Mouse (Mus musculus): Measurements from ENCODE around the gene Arhgef25. TPM values are rescaled to one million over a fixed set of nuclear protein-coding genes. Genes with fewer than 3 reads are reported as not detected.

The Arhgef25 gene
- polyA plus RNA-seq, 1 experiment from 2014 or later, result 30.1 TPM

DNA sequence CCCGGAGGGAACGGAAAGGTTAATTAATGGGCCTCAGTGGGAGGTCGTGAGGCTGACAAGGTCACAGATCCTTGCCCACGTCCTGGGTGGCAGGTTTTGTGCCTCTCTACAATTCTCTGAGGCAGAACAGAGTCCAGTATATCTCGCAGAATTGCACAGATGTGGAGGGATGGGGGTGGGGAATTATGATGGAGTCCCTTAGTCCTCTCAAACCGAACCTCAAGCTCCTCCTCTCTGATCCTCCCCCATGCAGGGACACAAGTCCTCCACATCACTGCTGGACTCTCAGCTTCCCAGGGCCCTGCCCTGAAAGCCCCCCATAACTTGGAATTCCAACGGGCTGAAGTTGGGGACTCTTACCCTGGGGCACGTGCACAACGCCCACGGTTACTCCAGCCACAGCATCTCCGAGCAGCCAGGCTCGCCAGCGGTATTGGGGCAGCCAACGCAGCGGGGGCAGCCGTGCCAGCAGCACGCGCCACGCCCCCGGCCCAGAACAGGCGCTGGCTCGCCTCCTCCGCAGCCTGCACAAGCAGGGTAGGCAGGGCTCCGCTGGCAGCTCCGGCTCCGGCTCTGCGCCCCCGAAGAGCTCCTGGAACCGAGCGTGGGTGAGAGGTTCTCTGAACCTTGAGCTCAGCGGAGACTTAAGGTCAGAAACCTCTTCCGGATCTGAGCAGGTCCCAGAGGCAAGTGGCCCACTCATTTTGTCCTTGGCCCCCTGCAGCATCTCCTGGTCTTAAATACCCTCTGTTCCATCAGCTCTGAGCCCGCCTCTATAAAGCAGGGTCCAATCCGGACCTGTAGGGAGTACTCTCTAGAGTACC, 9.8 kb downstream of the Arhgef25 start, which contains the start of gene Slc26a10:
Gene Slc26a10, minus strand, starts transcription at position 775 of the 824 bp plus-strand sequence.
- Histone ChIP-seq H3K9me3 (ENCODE audit: control insufficient read depth, low read length) (no peaks in the 10 kb centered on the region), H3K4me1 (replicated peaks; ENCODE audit: control insufficient read depth, insufficient read depth, low read length) (peaks cover 15% of the 10 kb centered on the region), H3K4me2 (replicated peaks; ENCODE audit: low read depth, low read length) (peak within 1 kb of the TSS; percentile 28), H3K9ac (ENCODE audit: low read depth, low read length) (no peak within 1 kb of the TSS), H3K27ac (ENCODE audit: low read depth, low read length) (no peak within 1 kb of the TSS), H3K27me3 (ENCODE audit: control insufficient read depth, insufficient read depth, low read length) (peaks cover 48% of the 10 kb centered on the region), H3K4me3 (ENCODE audit: low read depth, low read length) (peak within 1 kb of the TSS; percentile 21; the same call in 1 of the 2 replicates), H3K36me3 (ENCODE audit: control insufficient read depth, insufficient read depth, low read length) (no peaks in the 10 kb centered on the region)
- ATAC-seq (ENCODE audit: low FRiP score) (no peak), DNase-seq (ENCODE audit: low spot score) (no peak)
- WGBS, result 2% methylated on average over 34 of the region's 34 CpGs

- Histone ChIP-seq H3K36me3 (ENCODE audit: control insufficient read depth, insufficient read depth, low read length) (no peaks in the 10 kb centered on the region), H3K27me3 (ENCODE audit: control insufficient read depth, insufficient read depth, low read length) (peaks cover 48% of the 10 kb centered on the region), H3K4me3 (ENCODE audit: low read depth, low read length) (peak overlapping the region; percentile 19; the same call in 1 of the 2 replicates), H3K4me2 (replicated peaks; ENCODE audit: low read depth, low read length) (peak overlapping the region; percentile 46), H3K4me1 (replicated peaks; ENCODE audit: control insufficient read depth, insufficient read depth, low read length) (peaks cover 13% of the 10 kb centered on the region), H3K27ac (ENCODE audit: low read depth, low read length) (no peak overlapping the region), H3K9me3 (ENCODE audit: control insufficient read depth, low read length) (no peaks in the 10 kb centered on the region), H3K9ac (ENCODE audit: low read depth, low read length) (no peak overlapping the region)
- 4% methylated on average over 41 of the region's 41 CpGs for WGBS
- DNase-seq (ENCODE audit: low spot score) (peak; percentile 49), ATAC-seq (ENCODE audit: low FRiP score) (peak; percentile 13; the same call in 1 of the 2 replicates)
These were observed 11.4 kb downstream of the Arhgef25 start for GRCm38 (mm10) chr10:127178286-127179027.

GRCm38 (mm10) chr10:127177719-127178118, 12.2 kb downstream of the Arhgef25 start:
- Histone ChIP-seq H3K27me3 (ENCODE audit: control insufficient read depth, insufficient read depth, low read length) (peaks cover 48% of the 10 kb centered on the region), H3K4me3 (ENCODE audit: low read depth, low read length) (peak overlapping the region; percentile 19; the same call in 1 of the 2 replicates), H3K27ac (ENCODE audit: low read depth, low read length) (no peak overlapping the region), H3K4me1 (replicated peaks; ENCODE audit: control insufficient read depth, insufficient read depth, low read length) (peaks cover 13% of the 10 kb centered on the region), H3K9me3 (ENCODE audit: control insufficient read depth, low read length) (no peaks in the 10 kb centered on the region), H3K4me2 (replicated peaks; ENCODE audit: low read depth, low read length) (peak overlapping the region; percentile 46), H3K9ac (ENCODE audit: low read depth, low read length) (no peak overlapping the region), H3K36me3 (ENCODE audit: control insufficient read depth, insufficient read depth, low read length) (no peaks in the 10 kb centered on the region)
- peak; percentile 67 for ATAC-seq (ENCODE audit: low FRiP score)
- WGBS, result 2% methylated on average over 23 of the region's 23 CpGs
- peak; percentile 95 for DNase-seq (ENCODE audit: low spot score)

- H3K27ac ChIP-seq (ENCODE audit: low read depth, low read length), result no peak overlapping the region
- WGBS, result 24% methylated on average over 9 of the region's 9 CpGs
- H3K4me2 ChIP-seq (replicated peaks; ENCODE audit: low read depth, low read length), result no peak overlapping the region
- no peaks in the 10 kb centered on the region for H3K9me3 ChIP-seq (ENCODE audit: control insufficient read depth, low read length)
- DNase-seq (ENCODE audit: low spot score) (no peak), ATAC-seq (ENCODE audit: low FRiP score) (peak; percentile 3; the same call in 1 of the 2 replicates)
- H3K4me3 ChIP-seq (ENCODE audit: low read depth, low read length), result no peak overlapping the region
- H3K4me1 ChIP-seq (replicated peaks; ENCODE audit: control insufficient read depth, insufficient read depth, low read length), result peaks cover 13% of the 10 kb centered on the region
- H3K9ac ChIP-seq (ENCODE audit: low read depth, low read length), result no peak overlapping the region
- H3K27me3 ChIP-seq (ENCODE audit: control insufficient read depth, insufficient read depth, low read length), result peaks cover 48% of the 10 kb centered on the region
- H3K36me3 ChIP-seq (ENCODE audit: control insufficient read depth, insufficient read depth, low read length), result no peaks in the 10 kb centered on the region
These were observed 12.6 kb downstream of the Arhgef25 start for GRCm38 (mm10) chr10:127177235-127177634.

DNA sequence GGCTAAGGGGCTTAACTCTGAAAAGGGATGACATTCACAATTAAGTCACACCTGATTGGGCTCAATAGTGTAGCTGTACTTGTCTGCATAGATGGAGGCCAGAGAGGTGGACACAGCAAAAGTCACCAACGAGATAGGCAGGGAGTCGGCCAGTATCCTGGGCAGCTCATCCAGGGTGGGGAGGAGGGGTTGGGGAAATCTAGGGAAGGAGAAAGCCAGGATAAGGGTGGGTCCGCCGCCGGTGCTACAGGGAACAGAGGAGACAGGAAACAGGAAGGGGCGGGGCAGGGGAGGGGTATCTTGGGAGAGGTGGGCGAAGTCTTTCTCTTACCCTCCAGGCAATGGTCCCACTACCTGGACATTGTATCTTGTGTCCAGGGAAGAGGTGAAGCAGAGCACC, 13.1 kb downstream of the Arhgef25 start:
- no peaks in the 10 kb centered on the region for H3K36me3 ChIP-seq (ENCODE audit: control insufficient read depth, insufficient read depth, low read length)
- no peak overlapping the region for H3K4me2 ChIP-seq (replicated peaks; ENCODE audit: low read depth, low read length)
- ATAC-seq (ENCODE audit: low FRiP score), result no peak
- H3K4me1 ChIP-seq (replicated peaks; ENCODE audit: control insufficient read depth, insufficient read depth, low read length), result peaks cover 13% of the 10 kb centered on the region
- no peak overlapping the region for H3K9ac ChIP-seq (ENCODE audit: low read depth, low read length)
- no peak overlapping the region for H3K4me3 ChIP-seq (ENCODE audit: low read depth, low read length)
- WGBS, result 5% methylated on average over 7 of the region's 7 CpGs
- peaks cover 51% of the 10 kb centered on the region for H3K27me3 ChIP-seq (ENCODE audit: control insufficient read depth, insufficient read depth, low read length)
- DNase-seq (ENCODE audit: low spot score), result no peak
- H3K9me3 ChIP-seq (ENCODE audit: control insufficient read depth, low read length), result no peaks in the 10 kb centered on the region
- H3K27ac ChIP-seq (ENCODE audit: low read depth, low read length), result no peak overlapping the region

DNA sequence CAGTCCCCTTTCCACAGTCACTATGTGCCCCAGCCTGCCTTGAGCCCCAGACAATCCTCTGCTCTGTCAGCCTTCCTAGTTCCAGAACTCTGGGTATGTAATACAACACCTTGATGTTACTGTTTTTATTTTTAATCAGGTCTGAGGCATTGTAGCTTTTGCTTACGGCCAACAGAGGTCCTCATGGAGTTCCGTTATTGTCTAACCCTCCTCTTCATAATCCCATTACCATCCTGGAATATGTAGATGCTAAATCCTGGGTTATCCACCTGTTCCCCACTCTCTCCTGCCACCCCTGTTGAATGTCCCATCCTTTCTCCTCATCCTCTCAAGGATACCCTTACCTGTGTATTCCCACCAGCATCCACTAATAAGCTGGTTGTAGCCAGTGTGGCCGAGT, 13.7 kb downstream of the Arhgef25 start:
- Histone ChIP-seq H3K4me1 (replicated peaks; ENCODE audit: control insufficient read depth, insufficient read depth, low read length) (peaks cover 13% of the 10 kb centered on the region), H3K9me3 (ENCODE audit: control insufficient read depth, low read length) (no peaks in the 10 kb centered on the region), H3K4me2 (replicated peaks; ENCODE audit: low read depth, low read length) (no peak overlapping the region), H3K9ac (ENCODE audit: low read depth, low read length) (no peak overlapping the region), H3K27me3 (ENCODE audit: control insufficient read depth, insufficient read depth, low read length) (peaks cover 52% of the 10 kb centered on the region), H3K36me3 (ENCODE audit: control insufficient read depth, insufficient read depth, low read length) (no peaks in the 10 kb centered on the region), H3K27ac (ENCODE audit: low read depth, low read length) (no peak overlapping the region), H3K4me3 (ENCODE audit: low read depth, low read length) (no peak overlapping the region)
- no peak for ATAC-seq (ENCODE audit: low FRiP score)
- 30% methylated on average over 3 of the region's 3 CpGs for WGBS
- no peak for DNase-seq (ENCODE audit: low spot score)

DNA sequence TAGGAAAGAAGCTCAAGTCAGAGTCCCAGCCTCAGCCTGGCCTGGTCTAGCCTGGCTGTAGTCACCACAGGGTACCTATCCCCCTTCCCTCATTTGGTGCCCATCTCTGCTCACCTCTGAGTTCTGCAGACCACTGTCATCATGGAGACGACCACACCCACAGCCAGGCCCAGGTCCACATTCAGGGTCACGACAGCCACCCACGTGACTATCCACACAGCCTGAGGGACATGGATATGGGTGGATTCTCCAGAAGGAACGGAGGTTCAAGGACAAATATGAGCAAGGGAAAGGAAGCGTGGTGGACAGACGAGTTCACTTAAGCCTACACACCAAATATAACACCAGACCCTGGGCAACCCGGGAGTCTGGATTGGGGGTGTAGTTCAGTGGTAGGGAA, 15.7 kb downstream of the Arhgef25 start:
- no peak for DNase-seq (ENCODE audit: low spot score)
- H3K4me3 ChIP-seq (ENCODE audit: low read depth, low read length), result no peak overlapping the region
- H3K9me3 ChIP-seq (ENCODE audit: control insufficient read depth, low read length), result no peaks in the 10 kb centered on the region
- WGBS, result 90% methylated on average over 7 of the region's 7 CpGs
- peaks cover 16% of the 10 kb centered on the region for H3K4me1 ChIP-seq (replicated peaks; ENCODE audit: control insufficient read depth, insufficient read depth, low read length)
- no peak overlapping the region for H3K4me2 ChIP-seq (replicated peaks; ENCODE audit: low read depth, low read length)
- H3K27me3 ChIP-seq (ENCODE audit: control insufficient read depth, insufficient read depth, low read length), result peaks cover 51% of the 10 kb centered on the region
- ATAC-seq (ENCODE audit: low FRiP score), result no peak
- H3K36me3 ChIP-seq (ENCODE audit: control insufficient read depth, insufficient read depth, low read length), result no peaks in the 10 kb centered on the region
- H3K9ac ChIP-seq (ENCODE audit: low read depth, low read length), result no peak overlapping the region
- H3K27ac ChIP-seq (ENCODE audit: low read depth, low read length), result no peak overlapping the region

DNA sequence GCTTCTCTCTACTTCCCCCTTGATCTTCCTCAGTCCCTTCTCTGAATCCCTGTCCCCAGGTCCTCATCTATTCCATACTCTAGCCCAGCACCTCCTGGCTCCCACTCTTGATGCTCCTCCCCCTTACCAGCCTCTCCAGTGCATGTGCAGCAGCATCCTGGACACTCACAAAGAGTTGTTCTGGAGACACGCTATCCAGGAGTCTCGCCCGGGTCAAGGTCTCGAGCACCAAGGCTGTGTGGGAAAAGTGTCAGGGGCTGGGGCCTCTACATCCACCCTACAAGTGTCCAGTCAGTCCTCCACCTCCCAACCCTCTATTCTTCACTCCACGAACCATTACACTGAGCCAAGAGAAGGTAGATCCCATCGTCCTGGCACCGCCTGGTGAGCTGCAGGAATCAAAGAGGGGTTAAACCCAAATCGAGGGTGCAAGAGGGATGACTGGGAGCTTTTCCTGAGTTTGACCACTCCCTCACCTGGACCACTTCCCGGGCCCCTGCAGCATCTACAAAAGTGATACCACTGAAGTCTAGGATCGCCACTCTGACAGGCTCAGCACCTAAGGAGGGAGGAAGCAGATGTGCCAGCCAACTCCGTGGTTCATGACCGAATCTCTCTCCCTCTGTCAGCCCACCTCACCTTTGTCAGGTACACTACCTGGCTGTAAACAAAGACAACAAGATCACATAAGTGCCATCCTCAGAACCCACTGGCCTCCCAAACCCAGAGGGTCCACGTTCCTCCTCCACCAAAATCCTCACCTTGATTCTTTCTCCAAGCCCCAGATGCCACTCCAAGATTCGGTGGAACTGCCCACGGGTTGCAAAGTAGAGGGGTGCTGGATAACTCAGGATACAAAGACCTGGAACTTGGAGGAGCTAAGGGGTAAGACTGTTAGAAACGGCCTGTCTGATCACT, 16.5 kb downstream of the Arhgef25 start:
- H3K27me3 ChIP-seq (ENCODE audit: control insufficient read depth, insufficient read depth, low read length), result peaks cover 49% of the 10 kb centered on the region
- WGBS, result 85% methylated on average over 16 of the region's 16 CpGs
- H3K36me3 ChIP-seq (ENCODE audit: control insufficient read depth, insufficient read depth, low read length), result no peaks in the 10 kb centered on the region
- no peak overlapping the region for H3K4me2 ChIP-seq (replicated peaks; ENCODE audit: low read depth, low read length)
- no peak overlapping the region for H3K9ac ChIP-seq (ENCODE audit: low read depth, low read length)
- H3K4me1 ChIP-seq (replicated peaks; ENCODE audit: control insufficient read depth, insufficient read depth, low read length), result peaks cover 13% of the 10 kb centered on the region; the same call in 1 of the 2 replicates
- no peaks in the 10 kb centered on the region for H3K9me3 ChIP-seq (ENCODE audit: control insufficient read depth, low read length)
- DNase-seq (ENCODE audit: low spot score) (no peak), ATAC-seq (ENCODE audit: low FRiP score) (no peak)
- no peak overlapping the region for H3K4me3 ChIP-seq (ENCODE audit: low read depth, low read length)
- no peak overlapping the region for H3K27ac ChIP-seq (ENCODE audit: low read depth, low read length)
